Mouse (Mus musculus) bone marrow macrophage, adult 2 months (primary cell): ENCODE results near the gene Mef2c. TPM values are rescaled to one million over a fixed set of nuclear protein-coding genes. Genes with fewer than 3 reads are reported as not detected.

Experiments
- H3K27ac ChIP-seq: 2 replicates; pipeline ENCODE4 v1.5.1; 2012; ENCODE audit warnings: low read depth, low read length; ENCODE audit not compliant: insufficient read depth
- H3K4me1 ChIP-seq: 2 replicates; pipeline ENCODE4 v1.6.1; 2012; ENCODE audit warnings: low read length; ENCODE audit not compliant: control insufficient read depth, insufficient read depth
- H3K4me3 ChIP-seq: 2 replicates; pipeline ENCODE4 v1.5.1; 2012; ENCODE audit warnings: mild to moderate bottlenecking, low read length, moderate library complexity; ENCODE audit not compliant: insufficient read depth
- CTCF ChIP-seq: IDR thresholded peaks from 2 replicates; pipeline ENCODE4 v1.5.1; 2012; ENCODE audit warnings: low read depth, mild to moderate bottlenecking, low read length, moderate library complexity
- POLR2A ChIP-seq: IDR thresholded peaks from 2 replicates; pipeline ENCODE4 v1.6.1; 2012; ENCODE audit warnings: mild to moderate bottlenecking, low read depth, low read length, borderline replicate concordance
- polyA plus RNA-seq: library from polyadenylated mRNA; stranded (reverse); fragments of >200 nt; gene quantifications from 2 replicates; pipeline ENCODE4 v1.2.4, GENCODE M21; 2012; ENCODE audit not compliant: missing spikeins, insufficient read depth, insufficient read length

Gene Mef2c
- polyA plus RNA-seq, 1 experiment = 61.5 TPM

- Histone ChIP-seq H3K4me1 (peaks cover 9% of the 10 kb centered on the region), H3K27ac (no peak overlapping the region), H3K4me3 (no peak overlapping the region)
- TF ChIP-seq POLR2A (no peak), CTCF (no peak)
These were observed 32.5 kb downstream of the Mef2c start for GRCm38 (mm10) chr13:83536361-83536760.

- TF ChIP-seq CTCF (no peak), POLR2A (no peak)
- Histone ChIP-seq H3K27ac (no peak overlapping the region), H3K4me1 (peaks cover 9% of the 10 kb centered on the region), H3K4me3 (no peak overlapping the region)
These were observed 33.3 kb downstream of the Mef2c start for GRCm38 (mm10) chr13:83537163-83537562.

- no peak overlapping the region for H3K4me3 ChIP-seq
- peaks cover 20% of the 10 kb centered on the region for H3K4me1 ChIP-seq
- TF ChIP-seq POLR2A (no peak), CTCF (no peak)
- peak overlapping the region; percentile 26; the same call in 1 of the 2 replicates for H3K27ac ChIP-seq
These were observed 36.1 kb downstream of the Mef2c start for GRCm38 (mm10) chr13:83539921-83540320.

GRCm38 (mm10) chr13:83542666-83543065 is 38.8 kb downstream of the Mef2c start:
- no peak overlapping the region for H3K4me3 ChIP-seq
- peaks cover 28% of the 10 kb centered on the region for H3K4me1 ChIP-seq
- TF ChIP-seq CTCF (no peak), POLR2A (no peak)
- no peak overlapping the region for H3K27ac ChIP-seq

- Histone ChIP-seq H3K4me3 (peak overlapping the region; percentile 4; the same call in 1 of the 2 replicates), H3K4me1 (peaks cover 25% of the 10 kb centered on the region), H3K27ac (peak overlapping the region; percentile 73)
- TF ChIP-seq POLR2A (no peak), CTCF (no peak)
These were observed 40.9 kb downstream of the Mef2c start for GRCm38 (mm10) chr13:83544707-83545106.

GRCm38 (mm10) chr13:83546876-83547275 is 43.0 kb downstream of the Mef2c start:
- TF ChIP-seq CTCF (no peak), POLR2A (no peak)
- peaks cover 26% of the 10 kb centered on the region for H3K4me1 ChIP-seq
- no peak overlapping the region for H3K27ac ChIP-seq

GRCm38 (mm10) chr13:83551259-83551658 is 47.4 kb downstream of the Mef2c start:
- Histone ChIP-seq H3K4me1 (peaks cover 21% of the 10 kb centered on the region), H3K4me3 (no peak overlapping the region), H3K27ac (no peak overlapping the region)
- TF ChIP-seq CTCF (no peak), POLR2A (no peak)

More at GRCm38 (mm10) chr13:83546876-83547275, 43.0 kb downstream of the Mef2c start:
- H3K4me3 ChIP-seq = no peak overlapping the region

- Histone ChIP-seq H3K4me3 (no peak overlapping the region), H3K4me1 (peaks cover 19% of the 10 kb centered on the region), H3K27ac (no peak overlapping the region)
- no peak for TF ChIP-seq CTCF
- TF ChIP-seq POLR2A = no peak
These were observed 48.2 kb downstream of the Mef2c start for GRCm38 (mm10) chr13:83552051-83552450.

GRCm38 (mm10) chr13:83563261-83563660 is 59.4 kb downstream of the Mef2c start:
- Histone ChIP-seq H3K4me1 (peaks cover 28% of the 10 kb centered on the region), H3K27ac (no peak overlapping the region)

GRCm38 (mm10) chr13:83565732-83566131 is 61.9 kb downstream of the Mef2c start:
- Histone ChIP-seq H3K4me3 (no peak overlapping the region), H3K27ac (peak overlapping the region; percentile 64), H3K4me1 (peaks cover 33% of the 10 kb centered on the region)
- TF ChIP-seq POLR2A (no peak), CTCF (no peak)

More at GRCm38 (mm10) chr13:83563261-83563660, 59.4 kb downstream of the Mef2c start:
- no peak for TF ChIP-seq CTCF
- TF ChIP-seq POLR2A = no peak
- no peak overlapping the region for H3K4me3 ChIP-seq

- peak overlapping the region; percentile 64 for H3K27ac ChIP-seq
- no peak overlapping the region for H3K4me3 ChIP-seq
- H3K4me1 ChIP-seq = peaks cover 35% of the 10 kb centered on the region
- TF ChIP-seq CTCF = no peak
- no peak for TF ChIP-seq POLR2A
These were observed 62.3 kb downstream of the Mef2c start for GRCm38 (mm10) chr13:83566180-83566579.

- Histone ChIP-seq H3K4me3 (no peak overlapping the region), H3K4me1 (peaks cover 38% of the 10 kb centered on the region), H3K27ac (no peak overlapping the region)
- no peak for TF ChIP-seq CTCF
- no peak for TF ChIP-seq POLR2A
These were observed 63.1 kb downstream of the Mef2c start for GRCm38 (mm10) chr13:83566834-83567534.
